ENCODE assay signal across 12 mouse cellular contexts in the genomic region with DNA sequence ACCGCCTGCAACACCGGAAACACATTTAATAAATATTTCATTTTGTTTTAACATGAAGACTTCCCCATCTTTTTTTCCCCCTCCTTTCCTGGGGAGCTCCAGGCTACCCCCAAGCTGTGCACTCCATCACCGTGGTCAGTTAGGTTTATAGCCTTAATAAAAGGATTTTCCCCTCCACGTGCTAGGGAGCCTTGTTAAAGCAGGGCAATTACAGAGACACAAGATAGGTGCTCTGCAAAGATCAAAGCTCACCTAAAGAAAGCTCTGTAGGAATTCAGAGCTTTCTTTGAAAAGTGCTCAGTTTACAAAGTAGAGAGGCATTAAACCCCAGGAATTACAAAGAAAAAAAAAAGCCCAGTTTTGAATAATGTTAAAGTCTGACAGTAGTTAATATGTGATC.
A peak's percentile ranks its signal among the peaks of the same experiment; 100 is the strongest.
DNase-seq lines count a peak whose midpoint lies in the region; ATAC-seq lines count a peak whose summit lies in the region.
"Had no signal": no experiment of that assay in that cellular context is flagged by ENCODE, and none has a peak within 500 bp of the region (broad histone marks: within the 10 kb centered on the region; RNA-seq: fewer than 3 reads in every experiment).

No protein-coding gene starts in this region.

- H3K36me3 ChIP-seq in hindbrain, embryonic 10.5 days, result no peaks in the 10 kb centered on the region
- no peaks in the 10 kb centered on the region for H3K36me3 ChIP-seq in hindbrain, embryonic 11.5 days (ENCODE audit: control insufficient read depth, insufficient read depth, low read length)
- H3K36me3 ChIP-seq in embryonic facial prominence, embryonic 12.5 days, result no peaks in the 10 kb centered on the region
- H3K36me3 ChIP-seq: neural tube, embryonic 12.5 days had no signal

- H3K9me3 ChIP-seq in hindbrain, embryonic 10.5 days, result no peaks in the 10 kb centered on the region
- H3K9me3 ChIP-seq in hindbrain, embryonic 11.5 days (ENCODE audit: control insufficient read depth, low read length), result no peaks in the 10 kb centered on the region
- no peaks in the 10 kb centered on the region for H3K9me3 ChIP-seq in embryonic facial prominence, embryonic 12.5 days
- H3K9me3 ChIP-seq: neural tube, embryonic 12.5 days had no signal

- H3K9ac ChIP-seq in hindbrain, embryonic 11.5 days (ENCODE audit: low read depth, low read length), result no peak overlapping the region
- H3K9ac ChIP-seq in embryonic facial prominence, embryonic 12.5 days, result no peak overlapping the region
- H3K9ac ChIP-seq: lung, embryonic 14.5 days; neural tube, embryonic 12.5 days had no signal

- WGBS in hindbrain, embryonic 10.5 days, result 32% methylated on average over 4 of the region's 4 CpGs
- 32% methylated on average over 4 of the region's 4 CpGs for WGBS in hindbrain, embryonic 11.5 days
- WGBS in embryonic facial prominence, embryonic 12.5 days, result 30% methylated on average over 4 of the region's 4 CpGs

- H3K4me3 ChIP-seq in hindbrain, embryonic 10.5 days, result no peak overlapping the region
- H3K4me3 ChIP-seq in hindbrain, embryonic 11.5 days (ENCODE audit: low read depth, low read length), result no peak overlapping the region
- H3K4me3 ChIP-seq in embryonic facial prominence, embryonic 12.5 days, result no peak overlapping the region
- H3K4me3 ChIP-seq: neural tube, embryonic 12.5 days had no signal

- peaks cover 27% of the 10 kb centered on the region for H3K4me1 ChIP-seq in hindbrain, embryonic 10.5 days (replicated peaks)
- H3K4me1 ChIP-seq in hindbrain, embryonic 11.5 days (replicated peaks; ENCODE audit: control insufficient read depth, insufficient read depth, low read length), result 0 out of 2 replicates have a peak, but pooled peaks cover 2% of the 10 kb centered on the region
- peaks cover 11% of the 10 kb centered on the region; the same call in 1 of the 2 replicates for H3K4me1 ChIP-seq in embryonic facial prominence, embryonic 12.5 days

- H3K27me3 ChIP-seq in hindbrain, embryonic 10.5 days (ENCODE audit: insufficient read depth, poor library complexity, severe bottlenecking), result no peaks in the 10 kb centered on the region
- no peaks in the 10 kb centered on the region for H3K27me3 ChIP-seq in hindbrain, embryonic 11.5 days (ENCODE audit: control insufficient read depth, insufficient read depth, low read length)
- no peaks in the 10 kb centered on the region for H3K27me3 ChIP-seq in embryonic facial prominence, embryonic 12.5 days
- H3K27me3 ChIP-seq: neural tube, embryonic 12.5 days had no signal

- H3K4me2 ChIP-seq in hindbrain, embryonic 11.5 days (replicated peaks; ENCODE audit: low read depth, low read length), result no peak overlapping the region
- H3K4me2 ChIP-seq in embryonic facial prominence, embryonic 12.5 days (replicated peaks), result peak overlapping the region; percentile 24; the same call in 1 of the 2 replicates

- no peak for DNase-seq in hindbrain, embryonic 10.5 days (ENCODE audit: low spot score)
- DNase-seq in hindbrain, embryonic 11.5 days (ENCODE audit: low spot score), result no peak
- peak; percentile 46 for DNase-seq in hindlimb bud, embryonic 11.5 days (ENCODE audit: extremely low spot score, low read depth, low spot score)
- peak; percentile 19 for DNase-seq in neural tube, embryonic 10.5 days (ENCODE audit: extremely low spot score, low spot score)
- DNase-seq in adrenal gland, adult 2 months, result no peak
- DNase-seq: cerebellum, adult 11 months; kidney, postnatal 10 days; liver had no signal

- no peak for ATAC-seq in hindbrain, embryonic 11.5 days (ENCODE audit: low FRiP score)
- ATAC-seq in embryonic facial prominence, embryonic 12.5 days (ENCODE audit: insufficient number of reproducible peaks, insufficient read depth, low FRiP score, low TSS enrichment), result no peak
- no peak for ATAC-seq in monocyte, adult 5-6 weeks (replicated peaks; ENCODE audit: insufficient number of reproducible peaks, low FRiP score, low TSS enrichment, poor library complexity, severe bottlenecking)

- H3K27ac ChIP-seq in hindbrain, embryonic 10.5 days, result peak overlapping the region; percentile 56; the same call in 1 of the 2 replicates
- no peak overlapping the region; the same call in 1 of the 2 replicates for H3K27ac ChIP-seq in hindbrain, embryonic 11.5 days (ENCODE audit: low read depth, low read length)
- no peak overlapping the region for H3K27ac ChIP-seq in embryonic facial prominence, embryonic 12.5 days
- H3K27ac ChIP-seq: neural tube, embryonic 12.5 days had no signal

Comparison
In these comparisons a context has a peak if more than half of its experiments do, and no peak if none do; other contexts are left out.
1. DNase-seq: peak in hindlimb bud, embryonic 11.5 days (single experiment) and neural tube, embryonic 10.5 days (single experiment); none in hindbrain, embryonic 10.5 days (single experiment), hindbrain, embryonic 11.5 days (single experiment) and adrenal gland, adult 2 months (single experiment).